Mouse (Mus musculus): ENCODE data around the gene Trim66.

GRCm38 (mm10) chr7:109525740-109526663 is 18.1 kb upstream of the Trim66 start:
- TF ChIP-seq EP300 (IDR thresholded peaks at IDR 0.05; ENCODE audit: low read depth) (no peak), CTCF (IDR thresholded peaks at IDR 0.05; ENCODE audit: low read depth) (no peak)
